Mouse (Mus musculus) stomach, postnatal 0 days (tissue): ENCODE data around the gene Adam11.

Experiments
- CTCF ChIP-seq: IDR thresholded peaks from 2 replicates; pipeline ENCODE4 v1.5.1; 2016; ENCODE audit warnings: antibody characterized with exemption, low read depth, mild to moderate bottlenecking, moderate library complexity
- EP300 ChIP-seq: optimal IDR thresholded peaks from 2 replicates; pipeline ENCODE3; 2016; ENCODE audit warnings: antibody characterized with exemption

DNA sequence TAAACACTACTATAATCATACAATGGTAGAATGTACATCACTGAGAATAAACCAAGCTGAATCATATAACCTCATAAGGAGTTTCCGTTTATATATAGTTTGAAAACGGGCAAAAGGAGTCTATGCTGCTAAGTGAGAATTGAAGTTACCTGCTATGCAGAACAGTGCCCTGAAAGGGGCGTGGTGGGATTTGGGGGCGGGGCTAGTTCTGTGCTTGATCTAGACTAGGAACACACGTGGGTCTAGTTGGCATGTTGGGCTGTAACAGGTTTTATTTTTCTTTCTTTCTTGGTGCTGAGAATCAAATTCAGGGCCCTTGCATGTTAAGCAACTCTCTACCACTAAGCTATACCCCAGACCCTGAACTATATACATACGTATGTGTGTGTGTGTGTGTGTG lies 60.0 kb downstream of the Adam11 start:
- TF ChIP-seq CTCF (no peak), EP300 (no peak)
